Mouse (Mus musculus): ENCODE measurements around the gene Alg11. TPM values are rescaled to one million over a fixed set of nuclear protein-coding genes. Genes with fewer than 3 reads are reported as not detected.

Gene Alg11
- 12.5 and 13.5 TPM in 2 replicates for total RNA-seq (2023)

GRCm38 (mm10) chr8:22060446-22060889, at the start of gene Alg11:
TSS of gene Alg11 (plus strand) at chr8:22060721.

GRCm38 (mm10) chr8:22059821-22060445, 588 bp upstream of the Alg11 start, which contains the start of gene Atp7b:
TSS of gene Atp7b (minus strand) at chr8:22060305.

Other genes starting within 250 kb of the Alg11 start
- gene Defb50, start 237.2 kb upstream of the Alg11 start, total RNA-seq (2023), result not detected in 2 replicates
- gene Defb2, start 220.8 kb upstream of the Alg11 start, total RNA-seq (2023), result not detected in 2 replicates
- gene Defb10, start 201.8 kb upstream of the Alg11 start, total RNA-seq (2023), result not detected in 2 replicates
- gene Defb9, start 175.3 kb upstream of the Alg11 start, total RNA-seq (2023), result not detected in 2 replicates
- gene Defb11, start 154.3 kb upstream of the Alg11 start, total RNA-seq (2023), result not detected in 2 replicates
- not detected in 2 replicates for gene Defb15, start 128.0 kb upstream of the Alg11 start, total RNA-seq (2023)
- not detected in 2 replicates for gene Defb35, start 122.4 kb upstream of the Alg11 start, total RNA-seq (2023)
- gene Defb13, start 114.0 kb upstream of the Alg11 start, total RNA-seq (2023), result not detected in 2 replicates
- not detected in 2 replicates for gene Fam90a1a, start 102.0 kb upstream of the Alg11 start, total RNA-seq (2023)
- gene Ccdc70, start 90.9 kb upstream of the Alg11 start, total RNA-seq (2023), result not detected in 2 replicates
- 0.16 and 0.70 TPM in 2 replicates for gene Atp7b, start 416 bp upstream of the Alg11 start, total RNA-seq (2023)
- not detected in 2 replicates for gene Nek5, start 64.3 kb downstream of the Alg11 start, total RNA-seq (2023)
- gene Nek3, start 105.7 kb downstream of the Alg11 start, total RNA-seq (2023), result 1.3 and 1.4 TPM in 2 replicates
- gene Ckap2, start 125.1 kb downstream of the Alg11 start, total RNA-seq (2023), result 18.0 and 22.5 TPM in 2 replicates
- gene Vps36, start 132.1 kb downstream of the Alg11 start, total RNA-seq (2023), result 21.5 and 25.3 TPM in 2 replicates
- gene Thsd1, start 166.6 kb downstream of the Alg11 start, total RNA-seq (2023), result 0.45 and 0.63 TPM in 2 replicates
- gene Tpte, start 222.7 kb downstream of the Alg11 start, total RNA-seq (2023), result not detected in 2 replicates